Mouse (Mus musculus): ENCODE measurements around the gene Zfp617.
"Not testable (repeated sequence)": the region's sequence is repeated elsewhere in the genome, so short reads cannot be mapped to it uniquely, and the experiment has no call there.

Gene Zfp617

DNA sequence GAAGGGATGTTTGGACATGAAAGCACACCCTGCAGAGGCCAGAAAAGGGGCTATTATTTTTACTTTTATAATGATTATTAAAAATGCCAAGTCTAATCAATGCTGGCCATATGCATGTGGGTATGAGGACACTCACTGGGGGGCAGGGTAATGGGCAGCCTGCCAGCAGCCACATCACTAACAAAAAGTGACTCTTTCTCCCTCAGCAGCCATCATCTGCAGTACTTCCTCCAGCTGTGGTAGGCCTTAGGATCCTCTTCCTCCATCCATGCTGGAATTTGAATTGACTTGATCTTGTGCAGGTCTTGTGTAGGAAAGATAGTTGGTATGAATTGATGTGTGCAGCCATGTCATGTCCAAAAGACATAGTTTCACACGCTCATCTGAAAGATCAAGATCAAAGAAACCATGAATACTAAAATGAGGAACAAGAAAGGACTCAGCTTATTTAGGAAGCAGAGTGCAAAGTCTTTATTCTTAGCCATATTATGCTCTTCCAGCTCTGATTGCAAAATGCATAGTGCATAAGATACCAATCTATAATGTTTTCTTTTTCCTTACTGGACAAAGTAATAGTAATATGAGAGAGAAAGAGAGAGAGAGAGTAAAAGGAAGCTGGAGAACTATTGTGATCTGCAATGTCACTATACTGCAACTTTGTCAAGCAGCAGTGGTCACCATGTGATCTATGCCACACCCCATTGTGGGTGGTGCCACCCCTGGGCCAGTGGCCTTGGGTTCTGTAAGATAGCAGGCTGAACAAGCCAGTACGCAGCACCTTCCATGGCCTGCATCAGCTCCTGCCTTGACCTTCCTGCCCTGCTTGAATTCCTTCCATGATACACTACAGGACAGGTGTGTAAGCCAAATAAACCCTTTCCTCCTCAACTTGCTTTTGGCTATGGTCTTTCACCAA is 32.1 kb downstream of the Zfp617 start:
- DNase-seq (ENCODE audit: low read depth, low spot score), result peak; percentile 31
- H3K36me3 ChIP-seq (ENCODE audit: control insufficient read depth, insufficient read depth, low read length, poor library complexity, severe bottlenecking), result no peaks in the 10 kb centered on the region
- H3K27me3 ChIP-seq (ENCODE audit: control insufficient read depth, insufficient read depth, low read length, poor library complexity, severe bottlenecking), result no peaks in the 10 kb centered on the region

DNA sequence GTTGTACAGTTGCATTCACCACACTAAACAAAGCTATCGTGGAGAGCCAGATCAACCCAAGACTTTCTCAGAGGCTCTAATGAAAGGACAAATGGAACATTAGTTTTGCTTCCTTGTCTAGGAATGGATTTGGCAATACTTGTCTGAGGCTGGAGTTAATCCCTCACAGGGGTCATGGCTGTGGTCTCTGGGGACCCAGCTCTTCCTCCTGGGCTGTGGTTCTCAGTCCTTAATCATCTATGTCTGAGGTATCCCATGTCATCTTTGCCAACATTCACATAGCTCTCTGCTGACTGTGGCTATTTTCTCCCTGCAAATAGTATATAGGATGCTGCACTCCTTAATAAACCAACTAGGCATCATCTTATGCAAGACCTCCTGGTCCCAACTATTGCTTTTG is 33.3 kb downstream of the Zfp617 start:
- no peak for DNase-seq (ENCODE audit: low read depth, low spot score)
- H3K36me3 ChIP-seq (ENCODE audit: control insufficient read depth, insufficient read depth, low read length, poor library complexity, severe bottlenecking), result no peaks in the 10 kb centered on the region
- H3K27me3 ChIP-seq (ENCODE audit: control insufficient read depth, insufficient read depth, low read length, poor library complexity, severe bottlenecking), result no peaks in the 10 kb centered on the region

DNA sequence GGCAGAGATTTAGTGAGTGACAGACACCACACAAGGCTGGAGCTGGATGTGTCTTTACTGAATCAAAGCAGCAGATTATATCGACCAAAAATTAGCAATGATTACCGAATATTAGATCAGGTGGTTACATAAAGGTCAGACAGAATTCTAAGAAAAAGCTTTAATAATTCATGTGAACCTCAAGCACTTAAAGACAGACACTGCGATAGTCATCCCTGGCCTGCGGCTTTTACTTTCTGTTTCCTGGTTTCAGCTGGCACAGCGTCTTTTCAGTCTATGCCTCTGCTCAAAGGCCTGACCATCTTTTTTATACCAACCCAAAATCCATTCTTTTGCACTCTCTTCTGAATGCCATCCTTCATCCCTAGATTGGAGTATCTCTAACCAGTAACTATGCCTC is 40.2 kb downstream of the Zfp617 start:
- no peaks in the 10 kb centered on the region for H3K36me3 ChIP-seq (ENCODE audit: control insufficient read depth, insufficient read depth, low read length, poor library complexity, severe bottlenecking)
- H3K27me3 ChIP-seq (ENCODE audit: control insufficient read depth, insufficient read depth, low read length, poor library complexity, severe bottlenecking), result no peaks in the 10 kb centered on the region
- DNase-seq (ENCODE audit: low read depth, low spot score), result no peak

DNA sequence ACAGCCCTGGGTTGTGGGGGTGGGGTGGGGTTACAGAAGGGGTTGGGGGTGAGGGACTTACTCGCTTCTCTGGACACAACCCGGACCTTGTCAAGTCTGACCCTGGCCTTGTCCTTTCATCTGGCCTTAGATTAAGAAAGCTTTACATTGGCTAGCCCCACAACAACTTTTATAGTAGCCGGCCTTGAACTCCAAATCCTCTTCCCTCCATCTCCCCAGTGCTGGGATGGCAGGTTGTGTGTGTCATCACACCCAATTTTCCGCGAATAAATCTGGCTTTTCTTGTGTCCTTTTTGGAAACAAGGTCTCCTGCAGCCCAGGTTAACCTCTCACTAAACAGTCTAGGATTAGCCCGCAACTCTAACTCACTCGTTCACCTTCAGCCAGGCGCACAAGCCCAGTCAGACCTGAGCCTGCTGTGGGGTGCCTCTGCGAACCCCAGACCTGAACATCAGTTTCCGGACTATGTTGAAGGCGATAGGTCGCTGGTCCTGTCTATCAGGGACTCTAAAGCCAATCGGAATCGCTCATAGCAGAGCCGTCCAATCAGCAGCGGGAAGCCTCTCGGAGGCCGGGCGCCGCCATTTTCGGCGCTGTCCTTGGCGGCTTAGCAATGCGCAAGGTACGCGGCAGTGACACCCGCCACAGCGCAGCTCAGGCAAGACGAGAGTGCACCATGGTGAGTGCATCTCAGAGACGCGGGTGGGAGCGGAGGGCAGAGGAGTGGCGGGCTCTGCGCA is 42.2 kb downstream of the Zfp617 start, which contains the start of gene Zfp961:
Gene Zfp961 (plus strand): TSS at position 557 of the 740 bp plus-strand sequence.
- peak; percentile 99 for DNase-seq (ENCODE audit: low read depth, low spot score)
- Histone ChIP-seq H3K27me3 (ENCODE audit: control insufficient read depth, insufficient read depth, low read length, poor library complexity, severe bottlenecking) (no peaks in the 10 kb centered on the region), H3K36me3 (ENCODE audit: control insufficient read depth, insufficient read depth, low read length, poor library complexity, severe bottlenecking) (no peaks in the 10 kb centered on the region)

DNA sequence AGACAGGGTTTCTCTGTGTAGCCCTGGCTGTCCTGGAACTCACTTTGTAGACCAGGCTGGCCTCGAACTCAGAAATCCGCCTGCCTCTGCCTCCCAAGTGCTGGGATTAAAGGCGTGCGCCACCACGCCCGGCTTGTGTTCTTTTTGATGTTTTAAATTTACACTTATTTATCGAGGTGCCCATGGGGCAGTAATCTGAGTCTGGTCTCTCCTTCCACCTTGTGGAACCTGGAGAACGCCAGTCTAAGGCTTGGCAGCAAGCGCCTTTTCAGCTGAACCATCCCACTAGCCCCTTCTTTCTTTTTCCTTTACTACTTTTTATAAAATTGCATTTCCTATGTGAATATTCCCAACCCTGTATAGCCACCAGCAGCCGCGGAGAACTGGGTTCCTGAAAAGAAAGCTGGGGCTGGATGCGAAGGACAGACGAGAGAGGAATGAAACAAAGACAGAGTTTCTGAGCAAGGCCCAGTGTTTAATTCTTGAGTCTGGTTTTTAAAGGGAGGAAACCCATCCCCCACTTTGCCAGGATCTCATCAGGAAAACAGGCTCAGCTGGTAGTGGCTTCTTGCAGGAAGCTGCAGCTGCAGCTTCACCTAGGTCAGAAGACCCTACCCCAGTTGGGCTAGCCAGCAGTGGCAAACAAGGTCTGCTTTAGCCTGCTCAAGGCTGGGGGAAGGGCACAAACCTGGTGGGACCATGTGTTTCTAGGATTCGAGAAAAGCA is 43.2 kb downstream of the Zfp617 start:
- peak; percentile 11 for DNase-seq (ENCODE audit: low read depth, low spot score)
- H3K36me3 ChIP-seq (ENCODE audit: control insufficient read depth, insufficient read depth, low read length, poor library complexity, severe bottlenecking), result no peaks in the 10 kb centered on the region
- H3K27me3 ChIP-seq (ENCODE audit: control insufficient read depth, insufficient read depth, low read length, poor library complexity, severe bottlenecking), result no peaks in the 10 kb centered on the region

DNA sequence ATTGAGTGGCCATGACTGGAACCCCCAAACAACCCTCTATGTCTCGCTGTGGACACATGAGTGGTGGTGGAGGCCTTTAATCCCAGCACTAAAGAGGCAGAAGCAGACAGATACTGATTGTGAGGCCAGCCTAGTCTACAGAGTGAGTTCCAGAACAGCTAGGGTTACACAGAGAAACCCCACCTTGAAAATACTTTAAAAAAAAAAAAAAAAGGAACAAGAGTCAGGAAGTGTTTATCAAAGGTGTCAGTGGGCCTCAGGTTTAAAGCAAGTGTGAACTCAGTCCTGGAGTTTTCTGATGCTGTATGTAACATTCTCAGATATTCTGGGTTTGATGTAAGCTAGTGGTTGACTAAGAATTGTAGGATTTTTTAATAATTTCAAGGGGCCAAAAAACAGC is 44.1 kb downstream of the Zfp617 start:
- peak; percentile 10 for DNase-seq (ENCODE audit: low read depth, low spot score)
- Histone ChIP-seq H3K27me3 (ENCODE audit: control insufficient read depth, insufficient read depth, low read length, poor library complexity, severe bottlenecking) (no peaks in the 10 kb centered on the region), H3K36me3 (ENCODE audit: control insufficient read depth, insufficient read depth, low read length, poor library complexity, severe bottlenecking) (no peaks in the 10 kb centered on the region)

DNA sequence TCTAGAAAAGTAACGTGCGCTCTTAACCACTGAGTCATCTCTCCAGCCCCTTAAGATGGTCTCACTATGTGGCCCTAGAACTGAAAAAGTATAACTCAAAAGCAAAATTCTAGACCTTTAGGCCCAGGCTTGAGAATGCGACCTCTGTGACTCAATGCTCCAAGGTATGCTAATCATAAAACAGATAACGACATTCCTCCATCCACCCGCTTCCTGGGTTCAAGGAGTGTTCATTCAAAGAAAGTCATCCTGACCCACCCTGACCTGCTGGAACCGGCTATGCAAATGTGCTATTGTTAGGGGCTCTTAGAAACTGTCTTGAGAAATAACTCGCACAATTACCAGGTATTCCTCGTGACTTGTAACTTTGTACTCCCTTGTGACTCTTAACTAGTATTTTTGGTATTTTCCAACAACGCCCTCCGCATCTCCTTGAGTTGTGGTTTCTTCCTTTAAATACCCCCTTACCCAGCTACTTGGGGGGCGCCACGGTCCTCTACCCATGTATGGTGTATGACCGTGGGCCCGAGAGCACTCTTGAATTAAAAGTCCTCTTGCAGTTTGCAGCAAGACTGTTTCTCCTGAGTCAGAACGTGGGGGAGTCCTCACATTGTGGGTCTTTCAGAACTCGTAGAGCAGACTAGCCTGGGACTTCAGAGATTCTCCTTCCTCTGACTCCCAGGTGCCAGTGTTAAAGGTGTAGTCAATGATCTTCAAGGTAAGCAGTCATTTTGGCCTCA is 44.7 kb downstream of the Zfp617 start:
- not testable (repeated sequence) for H3K36me3 ChIP-seq (ENCODE audit: control insufficient read depth, insufficient read depth, low read length, poor library complexity, severe bottlenecking); DNase-seq (ENCODE audit: low read depth, low spot score); H3K27me3 ChIP-seq (ENCODE audit: control insufficient read depth, insufficient read depth, low read length, poor library complexity, severe bottlenecking)

DNA sequence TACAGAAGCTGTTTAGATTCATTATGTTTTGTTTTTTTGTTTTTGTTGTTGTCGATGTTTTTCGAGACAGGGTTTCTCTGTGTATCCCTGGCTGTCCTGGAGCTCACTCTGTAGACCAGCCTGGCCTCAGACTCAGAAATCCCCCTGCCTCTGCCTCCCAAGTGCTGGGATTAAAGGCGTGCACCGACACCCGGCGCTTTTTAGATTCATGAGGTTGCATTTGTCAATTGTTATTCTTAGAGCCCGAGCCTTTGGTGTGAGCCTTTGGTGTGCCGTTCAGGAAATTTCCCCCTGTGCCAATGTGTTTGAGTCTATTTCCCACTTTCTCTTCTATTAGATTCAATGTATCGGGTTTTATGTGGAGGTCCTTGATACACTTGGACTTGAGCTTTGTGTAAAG is 46.2 kb downstream of the Zfp617 start:
- DNase-seq (ENCODE audit: low read depth, low spot score), result no peak
- no peaks in the 10 kb centered on the region for H3K27me3 ChIP-seq (ENCODE audit: control insufficient read depth, insufficient read depth, low read length, poor library complexity, severe bottlenecking)
- H3K36me3 ChIP-seq (ENCODE audit: control insufficient read depth, insufficient read depth, low read length, poor library complexity, severe bottlenecking), result no peaks in the 10 kb centered on the region

DNA sequence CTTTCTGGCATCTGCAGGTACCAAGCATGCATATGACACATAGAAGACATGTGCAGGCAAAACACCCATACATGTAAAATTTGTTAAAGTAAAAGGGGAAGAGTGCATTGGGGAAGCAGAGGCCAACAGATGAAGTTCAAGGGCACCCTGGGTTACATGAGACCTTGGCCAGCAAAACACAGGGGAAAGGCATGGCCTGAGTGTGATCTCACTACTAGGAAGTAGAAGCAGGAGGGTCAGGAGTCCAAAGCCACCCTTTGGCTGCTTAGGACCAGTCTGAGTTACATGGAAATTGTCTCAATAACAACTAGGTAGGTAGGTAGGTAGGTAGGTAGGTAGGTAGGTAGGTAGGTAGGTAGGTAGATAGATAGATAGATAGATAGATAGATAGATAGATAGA is 52.0 kb downstream of the Zfp617 start:
- peaks cover 1% of the 10 kb centered on the region; the same call in 1 of the 2 replicates for H3K36me3 ChIP-seq (ENCODE audit: control insufficient read depth, insufficient read depth, low read length, poor library complexity, severe bottlenecking)
- no peaks in the 10 kb centered on the region for H3K27me3 ChIP-seq (ENCODE audit: control insufficient read depth, insufficient read depth, low read length, poor library complexity, severe bottlenecking)
- DNase-seq (ENCODE audit: low read depth, low spot score), result no peak

DNA sequence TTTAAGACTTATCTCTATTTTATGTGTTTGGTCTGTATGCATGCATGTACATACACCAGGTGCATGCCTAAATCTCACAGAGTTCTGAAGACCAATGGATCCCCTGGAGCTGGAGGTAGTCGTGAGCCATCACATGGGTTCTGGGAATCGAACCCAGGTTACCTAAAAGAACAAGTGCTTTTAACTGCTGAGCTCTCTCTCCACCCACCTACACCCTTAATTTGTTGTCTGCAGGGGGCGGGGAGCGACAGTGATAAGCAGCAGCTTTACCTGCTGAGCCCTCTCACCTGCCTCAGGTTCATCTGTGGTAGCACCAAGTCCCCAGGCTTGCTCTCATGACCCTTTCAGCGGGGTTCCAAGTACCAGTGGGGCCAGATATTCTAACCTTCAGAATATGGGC is 53.4 kb downstream of the Zfp617 start:
- no peak for DNase-seq (ENCODE audit: low read depth, low spot score)
- no peaks in the 10 kb centered on the region for H3K27me3 ChIP-seq (ENCODE audit: control insufficient read depth, insufficient read depth, low read length, poor library complexity, severe bottlenecking)
- peaks cover 1% of the 10 kb centered on the region; the same call in 1 of the 2 replicates for H3K36me3 ChIP-seq (ENCODE audit: control insufficient read depth, insufficient read depth, low read length, poor library complexity, severe bottlenecking)

DNA sequence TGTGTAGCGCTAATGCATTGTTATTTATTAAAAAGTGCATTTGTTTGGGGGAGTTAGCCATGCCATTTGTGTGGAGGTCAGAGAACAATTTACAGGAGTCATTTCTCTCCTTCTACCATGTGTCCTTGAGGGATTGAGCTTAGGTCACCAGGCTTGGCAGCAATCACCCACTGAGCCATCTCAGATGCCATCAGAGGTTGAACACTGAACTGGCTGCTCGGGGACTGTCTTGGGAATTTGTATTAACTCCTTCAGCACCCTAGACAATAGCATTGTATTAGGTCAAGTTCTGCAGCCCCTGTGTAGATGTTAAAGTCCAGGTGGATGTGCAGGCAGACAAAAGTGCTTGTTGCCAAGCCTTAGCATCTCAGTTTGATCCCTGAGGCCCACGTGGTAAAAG is 55.6 kb downstream of the Zfp617 start:
- no peaks in the 10 kb centered on the region for H3K27me3 ChIP-seq (ENCODE audit: control insufficient read depth, insufficient read depth, low read length, poor library complexity, severe bottlenecking)
- DNase-seq (ENCODE audit: low read depth, low spot score), result no peak
- H3K36me3 ChIP-seq (ENCODE audit: control insufficient read depth, insufficient read depth, low read length, poor library complexity, severe bottlenecking), result peaks cover 4% of the 10 kb centered on the region; the same call in 1 of the 2 replicates

DNA sequence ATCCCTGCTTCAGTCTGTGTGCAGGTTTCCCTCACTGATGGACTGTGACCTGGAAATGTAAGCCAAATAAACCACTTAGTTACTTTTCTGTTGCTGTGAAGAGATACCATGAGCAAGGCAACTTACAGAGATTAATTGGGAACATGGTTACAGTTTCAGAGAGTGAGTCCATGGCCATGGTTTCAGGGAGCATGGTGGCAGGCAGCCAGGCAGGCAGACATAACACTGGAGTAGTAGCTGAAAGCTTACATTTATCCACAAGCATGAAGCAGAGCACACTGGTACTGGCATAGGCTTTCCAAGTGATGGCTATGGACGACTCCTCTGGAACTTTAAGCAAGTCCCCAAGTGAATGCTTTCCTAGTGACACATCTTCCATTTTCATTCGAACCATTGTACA is 56.7 kb downstream of the Zfp617 start:
- no peak for DNase-seq (ENCODE audit: low read depth, low spot score)
- no peaks in the 10 kb centered on the region for H3K27me3 ChIP-seq (ENCODE audit: control insufficient read depth, insufficient read depth, low read length, poor library complexity, severe bottlenecking)
- H3K36me3 ChIP-seq (ENCODE audit: control insufficient read depth, insufficient read depth, low read length, poor library complexity, severe bottlenecking), result peaks cover 4% of the 10 kb centered on the region; the same call in 1 of the 2 replicates

DNA sequence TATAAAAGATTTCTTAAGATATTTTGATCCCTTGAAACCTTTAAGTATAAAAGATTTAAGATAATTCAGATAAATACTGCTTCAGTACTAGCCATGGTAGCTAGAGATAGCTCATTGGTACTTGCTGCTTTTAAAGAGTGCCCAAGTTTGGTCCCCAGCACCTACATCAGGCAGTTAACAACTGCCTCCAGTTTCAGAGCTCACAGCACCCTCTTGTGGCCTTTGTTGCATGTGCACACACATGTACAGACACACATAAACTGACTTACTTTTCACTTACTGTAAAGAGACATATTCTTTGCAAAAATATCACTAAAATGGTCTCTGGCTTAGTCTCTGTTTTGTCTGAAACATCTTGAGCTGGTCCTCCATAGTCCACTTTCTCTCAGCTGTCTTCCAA is 58.0 kb downstream of the Zfp617 start:
- H3K36me3 ChIP-seq (ENCODE audit: control insufficient read depth, insufficient read depth, low read length, poor library complexity, severe bottlenecking), result peaks cover 4% of the 10 kb centered on the region; the same call in 1 of the 2 replicates
- peak; percentile 39 for DNase-seq (ENCODE audit: low read depth, low spot score)
- no peaks in the 10 kb centered on the region for H3K27me3 ChIP-seq (ENCODE audit: control insufficient read depth, insufficient read depth, low read length, poor library complexity, severe bottlenecking)

DNA sequence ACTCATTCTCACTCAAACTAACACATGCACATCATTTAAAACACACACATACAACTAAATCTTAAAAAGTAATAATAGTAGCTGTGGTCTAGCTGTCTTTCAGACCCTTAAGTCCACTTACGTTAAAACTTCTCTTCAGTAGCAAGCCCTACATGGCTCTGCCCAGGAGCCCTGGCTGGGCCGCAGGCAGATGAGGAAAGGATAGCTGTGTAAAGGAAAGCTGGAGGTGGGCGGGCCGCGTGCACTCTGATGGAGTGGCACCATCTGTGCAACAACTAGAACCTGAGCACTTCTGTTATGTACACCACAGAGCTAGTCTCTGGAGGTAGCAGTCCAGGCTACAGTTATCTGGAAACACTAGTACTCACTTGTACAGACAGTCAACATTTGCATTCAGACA is 58.8 kb downstream of the Zfp617 start:
- Histone ChIP-seq H3K36me3 (ENCODE audit: control insufficient read depth, insufficient read depth, low read length, poor library complexity, severe bottlenecking) (peaks cover 3% of the 10 kb centered on the region; the same call in 1 of the 2 replicates), H3K27me3 (ENCODE audit: control insufficient read depth, insufficient read depth, low read length, poor library complexity, severe bottlenecking) (no peaks in the 10 kb centered on the region)
- no peak for DNase-seq (ENCODE audit: low read depth, low spot score)

All from splenic B cell, adult 2 months (primary cell).